Mouse (Mus musculus): Measurements from ENCODE around the gene Faap20. TPM values are rescaled to one million over a fixed set of nuclear protein-coding genes. Genes with fewer than 3 reads are reported as not detected.

Gene Faap20
- polyA plus RNA-seq, 1 experiment: 22.9 TPM

GRCm38 (mm10) chr4:155219271-155220212 lies 30.1 kb upstream of the Faap20 start:
- Histone ChIP-seq H3K4me1 (ENCODE audit: control insufficient read depth, insufficient read depth, low read length) (peaks cover 9% of the 10 kb centered on the region), H3K9ac (ENCODE audit: low read depth, poor library complexity, severe bottlenecking) (0 out of 2 replicates have a peak overlapping the region, but pooled peaks have one; percentile 86), H3K36me3 (ENCODE audit: control insufficient read depth, insufficient read depth, low read length, poor library complexity, severe bottlenecking) (peaks cover 4% of the 10 kb centered on the region; the same call in 1 of the 2 replicates), H3K9me3 (replicated peaks; ENCODE audit: control insufficient read depth, insufficient read depth, low read length, poor library complexity, severe bottlenecking) (no peaks in the 10 kb centered on the region), H3K4me3 (ENCODE audit: low read depth, low read length) (peak overlapping the region; percentile 50), H3K27ac (ENCODE audit: insufficient read depth, low read length) (no peak overlapping the region), H3K27me3 (ENCODE audit: control insufficient read depth, insufficient read depth, low read length, poor library complexity, severe bottlenecking) (no peaks in the 10 kb centered on the region)
- TF ChIP-seq CTCF (IDR thresholded peaks at IDR 0.05; ENCODE audit: low read depth, low read length) (no peak), POLR2A (IDR thresholded peaks at IDR 0.05; ENCODE audit: insufficient read depth, low read length) (no peak), EP300 (IDR thresholded peaks at IDR 0.05; ENCODE audit: insufficient read depth, low read depth, low read length) (no peak)

GRCm38 (mm10) chr4:155220213-155221100 lies 29.1 kb upstream of the Faap20 start:
- Histone ChIP-seq H3K27ac (ENCODE audit: insufficient read depth, low read length) (no peak overlapping the region), H3K36me3 (ENCODE audit: control insufficient read depth, insufficient read depth, low read length, poor library complexity, severe bottlenecking) (peaks cover 4% of the 10 kb centered on the region; the same call in 1 of the 2 replicates), H3K4me3 (ENCODE audit: low read depth, low read length) (peak overlapping the region; percentile 79), H3K9me3 (replicated peaks; ENCODE audit: control insufficient read depth, insufficient read depth, low read length, poor library complexity, severe bottlenecking) (no peaks in the 10 kb centered on the region), H3K9ac (ENCODE audit: low read depth, poor library complexity, severe bottlenecking) (peak overlapping the region; percentile 86), H3K27me3 (ENCODE audit: control insufficient read depth, insufficient read depth, low read length, poor library complexity, severe bottlenecking) (no peaks in the 10 kb centered on the region), H3K4me1 (ENCODE audit: control insufficient read depth, insufficient read depth, low read length) (peaks cover 6% of the 10 kb centered on the region)
- TF ChIP-seq POLR2A (IDR thresholded peaks at IDR 0.05; ENCODE audit: insufficient read depth, low read length) (no peak), EP300 (IDR thresholded peaks at IDR 0.05; ENCODE audit: insufficient read depth, low read depth, low read length) (no peak), CTCF (IDR thresholded peaks at IDR 0.05; ENCODE audit: low read depth, low read length) (no peak)

GRCm38 (mm10) chr4:155221106-155221505 lies 28.5 kb upstream of the Faap20 start:
- H3K27ac ChIP-seq (ENCODE audit: insufficient read depth, low read length): no peak overlapping the region
- TF ChIP-seq CTCF (IDR thresholded peaks at IDR 0.05; ENCODE audit: low read depth, low read length) (no peak), EP300 (IDR thresholded peaks at IDR 0.05; ENCODE audit: insufficient read depth, low read depth, low read length) (no peak), POLR2A (IDR thresholded peaks at IDR 0.05; ENCODE audit: insufficient read depth, low read length) (no peak)
- H3K4me3 ChIP-seq (ENCODE audit: low read depth, low read length): peak overlapping the region; percentile 79
- H3K9me3 ChIP-seq (replicated peaks; ENCODE audit: control insufficient read depth, insufficient read depth, low read length, poor library complexity, severe bottlenecking): no peaks in the 10 kb centered on the region
- no peaks in the 10 kb centered on the region for H3K27me3 ChIP-seq (ENCODE audit: control insufficient read depth, insufficient read depth, low read length, poor library complexity, severe bottlenecking)
- H3K36me3 ChIP-seq (ENCODE audit: control insufficient read depth, insufficient read depth, low read length, poor library complexity, severe bottlenecking): peaks cover 4% of the 10 kb centered on the region; the same call in 1 of the 2 replicates
- H3K9ac ChIP-seq (ENCODE audit: low read depth, poor library complexity, severe bottlenecking): peak overlapping the region; percentile 86
- H3K4me1 ChIP-seq (ENCODE audit: control insufficient read depth, insufficient read depth, low read length): peaks cover 2% of the 10 kb centered on the region

- Histone ChIP-seq H3K9me3 (replicated peaks; ENCODE audit: control insufficient read depth, insufficient read depth, low read length, poor library complexity, severe bottlenecking) (no peaks in the 10 kb centered on the region), H3K27me3 (ENCODE audit: control insufficient read depth, insufficient read depth, low read length, poor library complexity, severe bottlenecking) (no peaks in the 10 kb centered on the region), H3K36me3 (ENCODE audit: control insufficient read depth, insufficient read depth, low read length, poor library complexity, severe bottlenecking) (peaks cover under 1% of the 10 kb centered on the region; the same call in 1 of the 2 replicates), H3K9ac (ENCODE audit: low read depth, poor library complexity, severe bottlenecking) (peak overlapping the region; percentile 86), H3K4me1 (ENCODE audit: control insufficient read depth, insufficient read depth, low read length) (peaks cover 2% of the 10 kb centered on the region), H3K4me3 (ENCODE audit: low read depth, low read length) (peak overlapping the region; percentile 79), H3K27ac (ENCODE audit: insufficient read depth, low read length) (no peak overlapping the region)
- TF ChIP-seq POLR2A (IDR thresholded peaks at IDR 0.05; ENCODE audit: insufficient read depth, low read length): no peak
These were observed 27.7 kb upstream of the Faap20 start for GRCm38 (mm10) chr4:155221599-155222551.

- H3K4me3 ChIP-seq (ENCODE audit: low read depth, low read length): peak within 1 kb of the TSS; percentile 79
- TF ChIP-seq EP300 (IDR thresholded peaks at IDR 0.05; ENCODE audit: insufficient read depth, low read depth, low read length): no peak
- no peak for TF ChIP-seq POLR2A (IDR thresholded peaks at IDR 0.05; ENCODE audit: insufficient read depth, low read length)
- TF ChIP-seq CTCF (IDR thresholded peaks at IDR 0.05; ENCODE audit: low read depth, low read length): no peak
- H3K27me3 ChIP-seq (ENCODE audit: control insufficient read depth, insufficient read depth, low read length, poor library complexity, severe bottlenecking): no peaks in the 10 kb centered on the region
- H3K27ac ChIP-seq (ENCODE audit: insufficient read depth, low read length): no peak within 1 kb of the TSS
- peaks cover 2% of the 10 kb centered on the region for H3K4me1 ChIP-seq (ENCODE audit: control insufficient read depth, insufficient read depth, low read length)
- peak within 1 kb of the TSS; percentile 86 for H3K9ac ChIP-seq (ENCODE audit: low read depth, poor library complexity, severe bottlenecking)
- H3K36me3 ChIP-seq (ENCODE audit: control insufficient read depth, insufficient read depth, low read length, poor library complexity, severe bottlenecking): no peaks in the 10 kb centered on the region
- H3K9me3 ChIP-seq (replicated peaks; ENCODE audit: control insufficient read depth, insufficient read depth, low read length, poor library complexity, severe bottlenecking): no peaks in the 10 kb centered on the region
These were observed 27.1 kb upstream of the Faap20 start, which contains the start of gene Ski for GRCm38 (mm10) chr4:155222552-155222840. TSS of gene Ski (minus strand) at chr4:155222592.
